Mouse (Mus musculus) small intestine, adult 2 months (tissue): ENCODE data around the gene Gm20662.

Experiments
- CTCF ChIP-seq: fragments of 200-500 bp; IDR thresholded peaks from 2 replicates; pipeline ENCODE4 v1.5.1; 2012; ENCODE audit warnings: low read depth, mild to moderate bottlenecking, control low read depth, inconsistent platforms, low read length, moderate library complexity, mixed read lengths; ENCODE audit not compliant: insufficient replicate concordance, insufficient read length; ENCODE audit errors: extremely low read depth
- POLR2A ChIP-seq: fragments of 200-500 bp; IDR thresholded peaks from 2 replicates; pipeline ENCODE4 v1.6.1; 2012; ENCODE audit warnings: low read depth, mild to moderate bottlenecking, control low read depth, inconsistent platforms, low read length, moderate library complexity

DNA sequence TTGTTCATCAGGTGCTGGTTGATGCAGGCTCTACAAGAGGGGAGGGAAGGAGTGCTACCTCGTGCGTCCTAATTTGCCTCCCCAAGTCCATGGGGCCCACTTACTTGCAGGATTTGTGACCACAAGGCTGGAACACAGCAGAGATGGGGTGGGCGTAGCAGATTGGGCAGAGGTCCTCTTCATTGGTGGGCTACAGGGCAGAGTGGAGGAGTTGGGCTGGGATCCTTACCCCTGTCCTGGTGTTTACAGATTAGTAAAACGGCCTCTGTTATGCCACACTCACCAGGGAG is 55.7 kb downstream of the Gm20662 start:
- TF ChIP-seq POLR2A: no peak
- TF ChIP-seq CTCF: no peak
